Mouse (Mus musculus) left cerebral cortex, adult 8-10 months (tissue): ENCODE results near the gene Ctdnep1. TPM values are rescaled to one million over a fixed set of nuclear protein-coding genes. Genes with fewer than 3 reads are reported as not detected.
"Not testable (repeated sequence)": the region's sequence is repeated elsewhere in the genome, so short reads cannot be mapped to it uniquely, and the experiment has no call there.

Experiments
- DNase-seq, 2 experiments: peaks; one replicate each; pipeline ENCODE4 v3.0.0; 2022; ENCODE audit warnings: low spot score in 2 of 2
- total RNA-seq, 4 experiments: library from RNA; stranded (reverse); gene quantifications; 2 replicates each; pipeline ENCODE4 v1.2.4; 2022

Gene Ctdnep1
- total RNA-seq, 4 experiments from 2014 or later = 108 to 126 (median 118) TPM

DNA sequence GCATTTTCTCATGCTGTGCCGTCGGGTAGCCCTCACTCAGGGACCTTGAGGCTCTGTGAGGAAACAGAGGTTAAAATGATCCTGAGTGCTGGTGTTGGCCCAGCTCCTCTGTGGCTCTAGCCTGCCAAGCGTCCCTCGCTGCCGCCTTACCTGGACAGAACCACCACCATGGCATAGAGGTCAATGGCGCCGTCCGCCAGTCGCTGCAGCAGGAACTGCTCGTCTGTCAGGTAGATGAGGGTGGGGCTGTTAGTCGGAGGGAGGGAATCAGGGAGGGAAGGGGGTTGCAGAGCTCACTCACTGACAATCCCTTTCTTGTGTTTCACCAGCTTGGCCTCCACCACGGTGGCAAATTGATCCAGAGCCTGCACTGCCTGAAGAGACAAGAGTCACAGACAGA, 29.6 kb downstream of the Ctdnep1 start:
- DNase-seq = no peak

DNA sequence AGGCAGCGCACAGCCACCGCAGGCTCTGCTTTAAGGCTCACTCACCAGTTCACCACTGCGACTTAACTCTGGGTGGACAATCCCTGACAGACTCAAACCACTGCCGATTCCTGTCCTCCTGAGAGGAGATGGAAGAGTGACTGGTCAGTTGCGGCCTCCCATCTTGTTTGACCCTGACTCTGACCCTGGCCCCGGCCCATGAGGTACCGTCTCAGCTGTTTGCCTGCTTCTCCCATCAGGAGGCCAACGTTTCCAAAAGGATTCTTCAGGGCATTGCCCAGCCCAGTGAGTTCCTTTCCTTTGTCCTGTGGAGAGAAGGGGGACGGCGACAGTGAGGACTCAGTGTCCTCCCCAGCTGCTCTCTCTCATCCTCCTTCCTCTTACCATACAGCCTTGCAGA, 30.0 kb downstream of the Ctdnep1 start:
- DNase-seq = no peak

DNA sequence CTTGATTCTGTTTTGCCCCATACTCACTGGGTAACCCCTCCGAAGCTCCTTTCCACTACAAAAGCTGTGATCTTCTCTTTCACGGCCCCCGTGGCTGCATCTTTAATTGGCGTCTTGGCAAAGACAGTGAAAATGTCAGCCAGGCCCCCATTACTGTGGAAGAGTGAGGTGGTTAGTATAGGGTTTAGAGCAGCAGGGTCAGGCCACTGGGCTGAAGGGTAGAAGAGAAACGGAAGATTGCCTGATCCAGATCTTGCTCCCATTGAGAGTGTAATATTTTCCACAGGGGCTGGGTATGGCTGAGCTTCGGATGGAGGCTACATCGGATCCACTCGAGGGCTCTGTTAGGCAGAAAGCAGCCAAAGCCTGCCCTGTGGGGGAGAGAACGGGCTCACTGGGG, 32.0 kb downstream of the Ctdnep1 start:
- no peak for DNase-seq

DNA sequence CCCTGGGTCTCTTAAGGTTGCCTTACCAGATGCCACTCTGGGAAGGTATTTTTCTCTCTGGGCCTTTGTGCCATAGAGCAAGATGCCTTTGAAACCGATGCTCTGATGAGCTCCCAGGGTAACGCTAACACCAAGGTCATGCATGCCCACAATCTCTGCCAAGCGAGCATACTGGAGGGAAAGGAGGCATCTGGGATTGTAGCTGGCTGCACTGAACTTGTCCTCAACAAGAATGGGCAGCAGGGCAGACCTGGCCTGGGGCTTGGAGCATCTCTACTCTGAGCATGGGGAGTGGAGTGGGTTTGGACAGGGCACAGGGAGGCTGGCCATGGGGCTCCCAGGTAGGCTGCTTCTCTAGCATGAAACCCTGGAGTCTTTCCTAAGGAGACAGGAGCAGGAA, 32.5 kb downstream of the Ctdnep1 start:
- no peak for DNase-seq

DNA sequence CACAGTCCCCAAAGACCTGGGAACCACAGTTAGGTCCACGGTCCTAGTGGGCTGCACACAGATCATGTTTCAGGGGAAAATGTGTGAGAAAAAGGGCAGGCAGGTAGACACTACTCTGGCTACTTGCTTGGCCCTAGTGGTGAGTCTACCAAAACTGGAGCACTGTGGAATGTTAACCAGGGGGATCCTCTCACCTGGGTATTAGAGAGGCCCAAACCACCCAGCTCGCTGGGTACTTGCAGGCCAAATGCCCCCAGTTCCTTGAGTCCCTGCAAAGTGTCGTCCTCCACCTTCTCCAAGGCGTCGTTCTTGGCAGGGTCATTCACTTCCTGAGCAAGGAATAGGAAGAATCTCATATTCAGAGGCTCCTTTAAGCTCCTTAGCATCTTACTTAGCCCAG, 33.1 kb downstream of the Ctdnep1 start:
- no peak for DNase-seq

DNA sequence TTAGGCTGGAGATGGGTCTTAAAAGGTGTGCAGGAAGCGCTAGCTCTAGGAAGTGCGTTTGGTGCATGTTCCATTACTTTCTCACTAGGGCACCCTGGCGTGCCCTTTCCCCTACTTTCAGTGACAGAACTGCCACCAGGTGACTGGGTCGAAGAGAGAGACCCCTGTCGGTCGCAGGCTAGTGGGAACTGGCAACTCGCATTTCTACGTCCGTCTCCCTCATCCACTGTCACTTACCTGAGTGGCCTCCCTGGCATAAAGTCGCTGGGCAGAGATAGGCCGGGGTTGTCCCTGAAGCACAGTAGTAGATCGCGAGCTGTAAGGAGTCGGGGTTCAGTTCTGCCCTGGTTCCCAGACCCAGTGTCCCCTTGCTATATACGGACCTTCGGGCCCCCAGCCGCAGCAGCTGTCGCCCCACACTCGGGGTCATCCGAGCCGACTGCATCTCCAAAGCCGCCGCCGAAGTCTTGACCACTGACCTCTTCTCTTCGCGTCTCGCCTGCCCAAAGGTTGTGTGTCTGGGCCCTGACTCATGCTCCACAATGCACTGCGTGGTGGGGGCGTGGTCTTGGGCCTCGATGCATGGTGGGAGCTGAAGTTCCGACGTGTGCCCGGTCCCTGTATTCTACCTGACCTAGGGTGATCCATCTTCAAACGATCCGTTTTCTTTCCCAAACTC, 34.1 kb downstream of the Ctdnep1 start, which contains the start of gene Acadvl:
Gene Acadvl (minus strand): TSS at position 532 of the 679 bp plus-strand sequence.
- peak; percentile 78 to 85 for DNase-seq

DNA sequence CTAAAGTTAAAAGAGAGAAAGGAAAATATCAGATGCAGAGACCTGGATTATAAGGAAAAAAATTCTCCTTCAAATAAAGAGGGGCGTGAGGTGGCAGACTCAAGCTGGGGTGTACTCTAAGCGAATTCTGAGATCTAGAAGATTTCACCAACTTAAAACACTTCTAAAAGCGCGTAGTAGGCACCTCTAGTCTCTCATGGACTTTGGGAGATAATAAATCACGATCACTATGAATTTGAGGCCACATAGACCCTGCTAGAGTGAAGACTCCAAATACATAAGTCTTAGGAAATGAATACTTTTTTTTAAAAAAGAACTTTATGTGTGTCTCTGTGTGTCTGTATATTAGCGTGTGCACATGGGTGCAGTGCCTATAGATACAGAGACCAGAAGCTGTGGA, 34.7 kb downstream of the Ctdnep1 start:
- DNase-seq = no peak

DNA sequence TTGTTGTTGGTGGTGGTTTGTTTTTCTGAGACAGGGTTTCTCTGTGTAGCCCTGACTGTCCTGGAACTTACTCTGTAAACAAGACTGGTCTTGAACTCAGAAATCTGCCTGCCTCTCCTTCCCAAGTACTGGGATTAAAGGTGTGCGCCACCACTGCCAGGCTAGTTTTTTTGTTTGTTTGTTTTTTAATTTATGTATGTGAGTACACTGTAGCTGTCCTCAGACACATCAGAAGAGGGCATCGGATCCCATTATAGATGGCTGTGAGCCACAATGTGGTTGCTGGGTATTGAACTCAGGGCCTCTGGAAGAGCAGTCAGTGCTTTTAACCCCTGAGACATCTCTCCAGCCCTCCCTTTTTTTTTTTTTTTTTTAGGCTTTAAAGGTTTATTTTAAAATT, 35.2 kb downstream of the Ctdnep1 start:
- not testable (repeated sequence) for DNase-seq

DNA sequence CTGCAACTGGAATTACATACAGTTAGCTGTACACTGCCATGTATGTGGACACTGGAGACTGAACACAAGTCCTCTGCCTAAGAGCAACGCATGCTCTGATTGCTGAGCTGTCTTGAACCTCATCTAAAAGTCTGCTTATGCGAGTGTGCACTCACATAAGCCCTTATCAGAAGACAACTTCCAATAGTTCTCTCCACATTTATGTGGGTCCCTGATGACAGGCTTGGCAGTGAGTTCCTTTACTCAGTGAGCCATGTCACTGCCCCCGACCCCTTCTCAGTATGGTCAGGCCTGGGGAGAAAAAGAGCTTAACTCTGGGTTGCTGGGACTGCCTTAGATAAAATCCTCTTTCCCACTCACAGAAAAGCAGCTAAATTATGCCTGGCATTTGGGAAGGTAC, 35.7 kb downstream of the Ctdnep1 start, which contains the start of gene Dlg4:
Gene Dlg4 (plus strand): TSS at position 274 of the 400 bp plus-strand sequence.
- DNase-seq = no peak

DNA sequence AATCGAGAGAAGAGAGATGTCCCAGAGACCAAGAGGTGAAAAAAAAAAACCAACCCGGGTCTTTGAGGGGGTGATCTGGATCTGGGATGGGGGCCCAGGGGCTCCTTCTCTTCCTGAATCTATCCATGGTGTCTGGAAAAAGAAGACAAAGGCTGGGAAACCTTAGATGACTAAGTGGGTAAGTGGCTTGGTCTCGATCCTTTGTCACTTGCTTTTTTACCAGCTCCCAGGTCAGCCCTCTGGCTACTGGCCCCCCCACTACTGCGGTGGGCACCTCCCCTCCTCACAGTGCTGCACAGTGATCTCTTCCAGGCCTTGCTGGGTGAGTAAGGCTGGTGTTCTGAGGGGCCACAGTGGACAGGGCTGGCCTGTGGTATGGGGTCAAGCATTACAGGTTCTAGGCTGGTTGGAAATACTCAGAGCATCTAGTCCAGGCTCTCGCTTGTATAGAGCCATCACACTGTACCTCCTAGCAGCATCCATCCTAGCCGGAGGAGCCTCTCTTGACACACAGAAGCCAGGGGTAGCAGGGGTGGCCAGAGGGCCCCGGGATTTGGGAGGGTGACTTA, 36.3 kb downstream of the Ctdnep1 start:
- no peak for DNase-seq

DNA sequence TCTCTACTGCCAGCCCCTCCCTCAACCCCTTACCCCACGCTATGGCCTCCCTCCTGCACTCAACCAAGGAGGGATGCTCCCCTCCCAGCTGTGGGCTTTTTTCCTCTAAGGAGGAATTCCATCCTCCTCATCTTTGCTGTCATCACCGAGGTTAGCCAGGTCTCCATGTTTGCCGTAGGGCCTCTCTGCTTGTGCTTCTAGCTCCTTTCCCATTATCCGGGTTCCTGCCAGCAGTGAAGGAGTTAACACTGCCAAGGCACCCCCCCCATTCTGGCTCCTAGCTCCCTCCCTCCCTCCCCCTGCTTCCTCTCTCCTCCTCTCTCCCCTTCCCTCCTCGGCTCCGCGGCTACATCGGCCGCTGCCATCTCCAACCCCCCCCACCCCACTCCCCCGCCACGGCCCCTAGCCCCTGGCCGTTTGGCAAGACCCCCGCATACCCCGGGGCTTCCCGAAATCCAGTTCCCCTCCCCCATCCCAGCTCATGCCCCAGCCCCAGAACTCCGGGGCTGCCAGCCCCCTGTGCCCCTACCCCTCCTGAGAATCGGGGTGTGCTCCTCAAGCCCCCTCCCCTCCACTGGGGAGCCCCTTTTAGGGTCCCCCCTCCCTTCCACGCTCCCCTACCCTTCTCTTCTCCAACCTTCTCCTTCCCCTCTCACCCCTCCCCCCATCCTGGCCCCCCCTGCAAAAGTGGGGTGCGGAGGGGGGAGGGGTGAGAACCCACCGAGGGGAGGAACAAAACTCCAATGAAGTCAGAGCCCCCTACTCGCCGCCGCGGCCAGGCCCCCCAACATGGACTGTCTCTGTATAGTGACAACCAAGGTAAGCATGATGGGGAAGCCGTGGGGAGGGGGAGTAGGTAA, 37.4 kb downstream of the Ctdnep1 start:
- peak in 1 of 2 experiments; percentile 63 for DNase-seq

DNA sequence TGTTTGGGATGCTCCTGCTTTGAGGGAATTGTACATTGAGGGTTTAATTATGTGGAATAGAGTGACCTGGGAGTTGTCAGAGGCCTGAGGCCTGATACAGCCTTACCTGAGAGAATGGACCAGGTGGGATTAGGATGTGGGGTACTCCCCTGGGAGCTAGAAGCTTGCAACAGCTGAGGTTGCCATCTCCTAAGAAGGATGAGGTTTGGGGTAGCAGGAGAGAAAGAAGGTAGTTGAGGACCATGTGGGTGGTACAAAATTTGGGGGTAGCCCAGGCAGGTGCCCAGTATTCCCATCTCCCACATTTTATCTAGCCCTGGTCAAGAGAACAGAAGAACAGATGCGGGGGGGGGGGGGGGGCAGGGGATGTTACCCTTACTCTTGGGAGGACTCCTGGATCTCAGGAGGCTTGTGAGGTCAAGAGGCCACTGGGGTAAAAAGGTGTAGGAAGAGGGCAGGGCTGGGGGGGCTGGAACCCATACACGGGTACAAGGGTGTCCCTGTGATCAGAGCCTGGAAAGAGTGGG, 38.6 kb downstream of the Ctdnep1 start:
- no peak for DNase-seq

DNA sequence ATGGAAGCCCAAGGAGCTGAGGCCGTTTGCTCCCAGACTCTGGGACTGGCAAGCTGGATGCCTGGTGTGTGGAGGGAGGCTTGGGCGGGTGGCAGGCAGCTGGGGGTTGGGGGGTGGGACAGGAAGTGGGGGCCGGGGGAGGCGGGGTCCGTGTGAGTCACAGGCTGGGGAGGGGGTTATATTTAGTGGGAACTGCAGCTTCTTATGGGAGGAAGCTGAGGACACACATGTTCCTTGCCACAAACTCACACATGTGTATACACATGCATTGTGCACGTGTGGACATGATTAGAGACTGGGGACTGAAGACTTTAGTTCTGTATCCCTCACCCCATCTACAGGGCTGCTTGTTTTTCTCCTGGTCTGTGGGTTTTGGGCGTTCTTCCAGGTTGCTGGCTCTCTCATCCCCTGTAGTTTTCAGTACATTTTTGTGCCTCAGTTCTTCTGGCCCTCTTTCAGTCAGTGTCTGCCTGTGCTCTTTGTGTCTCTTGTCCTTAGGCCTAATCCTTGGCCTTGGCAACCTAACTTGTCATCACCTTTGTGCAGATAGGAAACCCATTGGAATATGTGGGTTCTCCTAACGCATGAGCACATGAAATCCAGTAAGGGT, 39.2 kb downstream of the Ctdnep1 start:
- no peak for DNase-seq

DNA sequence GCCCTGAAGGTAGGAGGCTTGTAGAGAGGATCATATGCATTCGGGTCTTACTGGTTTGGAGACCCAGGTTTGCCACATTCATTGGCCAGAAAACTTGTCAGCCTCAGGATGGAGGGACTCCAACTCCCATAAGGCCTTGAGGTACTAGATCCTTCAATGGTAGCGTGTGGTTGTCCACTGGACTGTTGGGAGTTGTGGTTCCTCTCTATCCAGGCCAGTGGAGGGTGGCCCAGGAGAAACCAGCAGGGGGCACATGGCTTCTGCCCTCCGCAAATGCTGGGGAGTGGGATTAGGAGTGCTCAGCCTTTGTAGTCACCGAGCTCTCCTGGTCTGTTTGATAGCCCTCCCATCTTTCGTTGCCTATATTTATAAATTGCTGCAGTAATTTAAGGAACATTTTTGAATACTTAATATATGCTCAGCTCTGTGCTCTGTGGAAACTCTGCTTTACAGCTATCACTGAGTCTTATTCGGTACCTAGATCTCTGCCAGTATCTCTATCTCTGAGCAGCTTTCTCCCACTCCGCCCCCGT, 39.8 kb downstream of the Ctdnep1 start:
- DNase-seq = peak; percentile 55 to 80

DNA sequence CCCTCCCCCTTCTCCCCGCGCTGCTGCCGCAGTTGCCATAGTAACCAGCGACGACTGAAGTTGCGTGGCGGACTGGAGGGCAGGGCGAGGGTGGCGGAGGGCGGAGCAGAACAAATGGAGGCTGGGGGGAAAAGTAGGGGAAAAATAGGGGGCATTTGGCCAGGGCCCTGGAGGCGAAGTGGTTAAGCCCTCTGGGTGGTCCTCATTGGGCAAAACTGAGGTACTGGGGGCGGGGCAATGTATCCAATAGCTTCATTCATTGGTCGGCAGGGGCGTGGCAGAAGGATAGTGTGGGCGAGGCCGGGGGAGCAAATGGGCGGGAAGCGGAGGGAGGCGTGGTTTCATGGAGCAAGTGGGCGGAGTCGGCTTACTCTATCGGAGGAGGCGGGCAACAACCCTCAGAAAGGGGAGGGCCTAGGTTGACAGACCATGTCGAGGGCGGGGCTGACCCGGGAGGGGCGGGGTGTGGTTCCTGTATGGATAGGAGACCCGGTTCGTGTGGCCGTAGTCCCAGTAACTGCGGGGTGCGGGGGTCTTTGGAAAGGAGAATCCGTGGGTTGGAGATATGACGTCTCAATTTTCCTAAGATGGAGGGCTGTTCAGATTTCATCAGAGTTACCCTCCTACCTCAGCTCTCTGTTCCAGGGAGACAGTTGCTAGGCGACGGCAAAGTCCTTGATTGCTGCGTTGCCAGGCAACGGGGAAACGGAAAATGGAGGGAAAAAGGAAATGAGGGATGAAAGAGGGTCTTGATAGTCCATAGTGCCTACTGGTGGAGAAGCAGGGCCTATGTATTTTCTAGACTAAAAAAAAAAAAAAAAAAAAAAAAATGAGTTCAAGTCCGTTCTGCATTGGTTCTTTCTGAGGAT, 40.5 kb downstream of the Ctdnep1 start:
- peak; percentile 91 to 98 for DNase-seq

DNA sequence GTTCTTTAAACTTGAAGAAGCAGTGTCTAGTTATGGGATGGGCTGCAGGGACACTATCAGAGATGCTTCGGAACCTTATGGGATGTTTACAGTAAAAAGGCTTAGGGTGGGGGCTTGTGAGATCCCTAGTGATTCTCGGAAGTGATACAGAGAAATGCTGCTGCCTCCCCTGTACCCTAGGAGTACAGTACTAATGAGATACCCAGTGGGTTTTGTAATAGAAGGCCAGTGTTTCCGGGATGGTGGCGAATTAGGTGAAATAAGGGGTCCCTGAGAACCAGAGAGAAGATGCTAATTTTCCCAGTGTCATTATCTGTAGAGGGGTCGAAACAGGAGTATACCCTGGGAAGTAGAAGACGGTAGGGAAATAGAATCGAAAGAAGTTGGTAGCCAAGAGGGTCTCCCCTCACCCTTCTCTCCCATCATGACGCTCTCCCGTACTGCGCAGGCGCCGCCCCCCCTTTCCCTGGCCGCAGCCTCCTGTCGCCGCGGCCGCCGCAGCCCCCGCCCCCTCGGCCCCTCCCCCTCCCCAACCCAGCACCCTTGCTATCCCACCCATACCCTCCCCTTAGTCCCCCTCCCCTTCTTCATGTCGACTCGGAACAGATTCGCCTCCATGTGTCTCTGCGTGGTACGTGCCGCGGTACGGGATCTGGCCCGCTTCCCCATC, 42.7 kb downstream of the Ctdnep1 start:
- DNase-seq = no peak

DNA sequence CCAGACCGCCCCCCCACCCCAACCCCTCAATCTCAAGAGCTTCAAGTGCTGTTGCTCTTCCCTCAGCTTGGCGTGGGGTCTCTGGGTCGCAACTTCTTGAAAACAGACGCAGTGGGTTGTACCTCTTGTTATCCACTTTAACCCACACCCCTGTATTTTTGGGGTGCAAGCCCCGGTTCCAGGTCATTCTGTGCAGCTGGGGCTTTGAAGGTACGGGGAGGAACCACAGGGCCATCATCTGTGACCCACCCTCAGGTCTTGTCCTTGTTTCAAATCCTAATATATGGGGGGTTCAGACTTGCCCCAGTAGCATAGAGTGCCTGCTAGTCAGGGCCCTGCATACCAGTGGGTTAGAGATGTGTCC, 43.2 kb downstream of the Ctdnep1 start:
- DNase-seq = no peak

DNA sequence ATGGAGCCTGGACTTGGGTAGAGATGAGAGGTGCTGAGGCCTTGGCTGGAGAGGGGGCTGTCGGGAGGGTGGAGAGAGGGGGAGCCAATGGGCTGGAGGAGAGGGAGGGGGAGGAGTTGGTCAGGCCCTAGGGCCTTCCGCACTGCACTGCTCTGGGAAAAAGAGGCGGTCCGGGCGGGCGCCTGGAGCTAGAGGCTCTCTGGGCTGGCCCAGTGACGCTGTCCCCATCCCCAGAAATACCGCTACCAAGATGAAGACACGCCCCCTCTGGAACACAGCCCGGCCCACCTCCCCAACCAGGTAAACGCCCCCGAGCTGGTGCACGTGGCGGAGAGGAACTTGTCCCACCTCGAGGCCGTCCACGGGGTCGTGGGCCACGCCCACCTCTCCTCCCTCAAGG, 45.7 kb downstream of the Ctdnep1 start:
- DNase-seq = no peak

DNA sequence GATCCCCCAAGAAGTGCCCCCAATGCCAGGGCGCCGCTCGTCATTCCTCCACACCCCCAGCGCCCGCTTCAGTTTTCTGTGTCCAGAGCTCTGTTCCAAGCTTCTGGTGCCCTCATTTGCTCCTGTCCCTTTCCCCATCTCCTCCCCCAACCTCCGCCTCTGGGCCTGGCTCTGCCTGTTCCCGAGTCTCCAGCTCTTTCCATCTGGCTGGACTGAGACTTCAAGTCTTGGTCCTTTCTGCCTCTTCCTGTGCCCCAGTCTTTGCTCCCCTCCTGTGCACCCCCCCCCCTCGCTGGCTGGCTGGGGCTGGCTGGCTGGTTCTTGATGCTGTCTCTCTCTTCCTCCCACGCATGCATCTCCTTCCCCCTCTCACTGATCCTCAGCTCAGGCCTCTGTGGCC, 46.4 kb downstream of the Ctdnep1 start:
- DNase-seq = no peak
